Mouse (Mus musculus) heart, embryonic 14.5 days (tissue): ENCODE measurements around the gene Zic3. TPM values are rescaled to one million over a fixed set of nuclear protein-coding genes. Genes with fewer than 3 reads are reported as not detected.

ENCODE experiments used
- ATAC-seq: fragments of 200-750 bp; cut with Nextera tagmentation; 2 replicates; pipeline ENCODE4 v1.8.0; 2017; ENCODE audit warnings: low read depth, moderate TSS enrichment; ENCODE audit not compliant: insufficient number of reproducible peaks, insufficient read depth, low FRiP score
- H3K27ac ChIP-seq, 2 experiments: fragments of 200-500 bp in 1 of 2; fragments of 300-500 bp in 1 of 2; sonication (generic) in 1 of 2; replicated peaks in 1 of 2; 2 replicates each; pipeline ENCODE4 v1.5.1; 2012 to 2014; ENCODE audit warnings: low read depth in 2 of 2, low read length in 2 of 2, control low read depth in 1 of 2, mild to moderate bottlenecking in 1 of 2, mixed read lengths in 1 of 2; ENCODE audit not compliant: control insufficient read depth in 1 of 2, insufficient read depth in 1 of 2
- H3K27me3 ChIP-seq: fragments of 300-500 bp; sonication (generic); 2 replicates; pipeline ENCODE4 v1.6.1; 2014; ENCODE audit warnings: mild to moderate bottlenecking, low read length, control low read depth; ENCODE audit not compliant: control insufficient read depth, insufficient read depth
- H3K36me3 ChIP-seq: fragments of 300-500 bp; sonication (generic); 2 replicates; pipeline ENCODE4 v1.6.1; 2014; ENCODE audit warnings: mild to moderate bottlenecking, control low read depth, low read length, mixed read lengths; ENCODE audit not compliant: control insufficient read depth, insufficient read depth
- H3K4me1 ChIP-seq, 2 experiments: fragments of 200-500 bp in 1 of 2; fragments of 300-500 bp in 1 of 2; sonication (generic) in 1 of 2; 2 replicates each; pipeline ENCODE4 v1.6.1; 2012 to 2014; ENCODE audit warnings: low read length in 2 of 2, control low read depth in 1 of 2, mixed read lengths in 1 of 2; ENCODE audit not compliant: control insufficient read depth in 2 of 2, insufficient read depth in 2 of 2
- H3K4me2 ChIP-seq: fragments of 300-500 bp; sonication (generic); 2 replicates; pipeline ENCODE4 v1.6.1; 2014; ENCODE audit warnings: mild to moderate bottlenecking, low read length
- H3K4me3 ChIP-seq, 2 experiments: fragments of 200-500 bp in 1 of 2; fragments of 300-500 bp in 1 of 2; sonication (generic) in 1 of 2; 2 replicates each; pipeline ENCODE4 v1.5.1; 2012 to 2014; ENCODE audit warnings: low read length in 2 of 2, mild to moderate bottlenecking in 2 of 2, control low read depth in 1 of 2, low read depth in 1 of 2, moderate library complexity in 1 of 2; ENCODE audit not compliant: control insufficient read depth in 1 of 2, insufficient read depth in 1 of 2
- H3K9ac ChIP-seq: fragments of 300-500 bp; sonication (generic); 2 replicates; pipeline ENCODE4 v1.6.1; 2014; ENCODE audit warnings: mild to moderate bottlenecking, low read length
- H3K9me3 ChIP-seq: fragments of 300-500 bp; sonication (generic); 2 replicates; pipeline ENCODE4 v1.6.1; 2016; ENCODE audit warnings: low read length, control low read depth; ENCODE audit not compliant: control insufficient read depth
- WGBS: fragments of 180-500 bp; shearing (Covaris S2); extraction: QIAGEN DNeasy Blood & Tissue Kit; methylation state at CpG from one replicate; pipeline ENCODE4 v1.1.7; 2014; 5-methylcytosine and 5-hydroxymethylcytosine counted together
- polyA plus RNA-seq: library from polyadenylated mRNA; unstranded; fragments of >200 nt; fragmentation: Nextera tagmentation; extraction: Ambion mirVana; gene quantifications from 2 replicates; pipeline ENCODE4 v1.2.1, GENCODE M21; 2014

Zic3 gene
- polyA plus RNA-seq = 0.13 TPM in 1 of 2 replicates, not detected in the other

- Histone ChIP-seq H3K27ac (no peak within 1 kb of the TSS), H3K9me3 (no peaks in the 10 kb centered on the region), H3K36me3 (no peaks in the 10 kb centered on the region), H3K4me2 (no peak within 1 kb of the TSS), H3K4me1 (no peaks in the 10 kb centered on the region), H3K4me3 (no peak within 1 kb of the TSS), H3K27me3 (peaks cover 85% of the 10 kb centered on the region), H3K9ac (no peak within 1 kb of the TSS)
- no peak for ATAC-seq
- 71% methylated on average over 2 of the region's 2 CpGs for WGBS
Measured at GRCm38 (mm10) chrX:58022400-58022799, at the start of gene Zic3. Zic3 (plus strand) TSS chrX:58022700.

- no peaks in the 10 kb centered on the region for H3K27me3 ChIP-seq
- H3K9ac ChIP-seq = no peak overlapping the region
- no peak overlapping the region for H3K4me2 ChIP-seq
- 73% methylated on average over 4 of the region's 4 CpGs for WGBS
- H3K36me3 ChIP-seq = no peaks in the 10 kb centered on the region
- no peak overlapping the region for H3K4me3 ChIP-seq
- no peak for ATAC-seq
- H3K9me3 ChIP-seq = no peaks in the 10 kb centered on the region
- no peak overlapping the region for H3K27ac ChIP-seq
- H3K4me1 ChIP-seq = no peaks in the 10 kb centered on the region
Measured at GRCm38 (mm10) chrX:57982351-57982750, 40.1 kb upstream of the Zic3 start.

- Histone ChIP-seq H3K9ac (no peak overlapping the region), H3K9me3 (no peaks in the 10 kb centered on the region), H3K27me3 (no peaks in the 10 kb centered on the region), H3K36me3 (no peaks in the 10 kb centered on the region), H3K4me1 (no peaks in the 10 kb centered on the region), H3K4me2 (no peak overlapping the region), H3K27ac (no peak overlapping the region), H3K4me3 (no peak overlapping the region)
- no peak for ATAC-seq
- WGBS = 68% methylated on average over 10 of the region's 10 CpGs
Measured at GRCm38 (mm10) chrX:57987455-57988109, 34.9 kb upstream of the Zic3 start.

- no peak for ATAC-seq
- Histone ChIP-seq H3K4me3 (no peak overlapping the region), H3K27ac (no peak overlapping the region), H3K9me3 (no peaks in the 10 kb centered on the region), H3K4me1 (no peaks in the 10 kb centered on the region; a peak in 1 of 4 replicates), H3K27me3 (peaks cover 37% of the 10 kb centered on the region), H3K9ac (no peak overlapping the region), H3K36me3 (no peaks in the 10 kb centered on the region), H3K4me2 (no peak overlapping the region)
- whole genome bisulfite sequencing = 62% methylated on average over 5 of the region's 5 CpGs
Measured at GRCm38 (mm10) chrX:58013391-58013790, 9.1 kb upstream of the Zic3 start.

- WGBS = 17% methylated on average over 12 of the region's 12 CpGs
- H3K4me2 ChIP-seq = no peak overlapping the region
- H3K4me3 ChIP-seq = no peak overlapping the region
- H3K4me1 ChIP-seq = no peaks in the 10 kb centered on the region; a peak in 1 of 4 replicates
- ATAC-seq = no peak
- no peaks in the 10 kb centered on the region for H3K36me3 ChIP-seq
- peaks cover 43% of the 10 kb centered on the region for H3K27me3 ChIP-seq
- H3K9ac ChIP-seq = no peak overlapping the region
- H3K9me3 ChIP-seq = no peaks in the 10 kb centered on the region
- H3K27ac ChIP-seq = no peak overlapping the region
Measured at GRCm38 (mm10) chrX:58014093-58014492, 8.4 kb upstream of the Zic3 start.

- H3K4me1 ChIP-seq = no peaks in the 10 kb centered on the region; a peak in 1 of 4 replicates
- H3K4me3 ChIP-seq = no peak overlapping the region
- H3K4me2 ChIP-seq = no peak overlapping the region
- H3K27me3 ChIP-seq = peaks cover 49% of the 10 kb centered on the region
- 19% methylated on average over 13 of the region's 13 CpGs for WGBS
- H3K9me3 ChIP-seq = no peaks in the 10 kb centered on the region
- no peak overlapping the region for H3K27ac ChIP-seq
- no peak overlapping the region for H3K9ac ChIP-seq
- no peaks in the 10 kb centered on the region for H3K36me3 ChIP-seq
- no peak for ATAC-seq
Measured at GRCm38 (mm10) chrX:58014761-58015160, 7.7 kb upstream of the Zic3 start.

GRCm38 (mm10) chrX:58015336-58015945 lies 7.1 kb upstream of the Zic3 start:
- Histone ChIP-seq H3K4me2 (peak overlapping the region; percentile 23), H3K4me1 (no peaks in the 10 kb centered on the region; a peak in 1 of 4 replicates), H3K36me3 (no peaks in the 10 kb centered on the region), H3K27me3 (peaks cover 55% of the 10 kb centered on the region), H3K4me3 (no peak overlapping the region; a peak in 1 of 4 replicates), H3K9me3 (no peaks in the 10 kb centered on the region), H3K9ac (no peak overlapping the region), H3K27ac (no peak overlapping the region)
- WGBS = 18% methylated on average over 29 of the region's 29 CpGs
- ATAC-seq = no peak
